Mouse (Mus musculus): ENCODE results near the gene Lpcat2b. TPM values are rescaled to one million over a fixed set of nuclear protein-coding genes. Genes with fewer than 3 reads are reported as not detected.

The Lpcat2b gene
- polyA plus RNA-seq, 1 experiment, result not detected

- H3K4me3 ChIP-seq (ENCODE audit: insufficient read depth, low read depth, low read length), result no peak overlapping the region
- WGBS, result 87% methylated on average over 1 of the region's 1 CpGs
- H3K27ac ChIP-seq (ENCODE audit: insufficient read depth, low read depth, low read length), result no peak overlapping the region
- no peaks in the 10 kb centered on the region for H3K4me1 ChIP-seq (ENCODE audit: control insufficient read depth, insufficient read depth, low read length)
- TF ChIP-seq CTCF (IDR thresholded peaks at IDR 0.05; ENCODE audit: insufficient read depth, low read depth, low read length) (no peak), POLR2A (IDR thresholded peaks at IDR 0.05; ENCODE audit: insufficient read depth, low read depth, low read length) (no peak)
These were observed 21.0 kb upstream of the Lpcat2b start for GRCm38 (mm10) chr5:107410305-107410704.

GRCm38 (mm10) chr5:107411326-107411725 is 20.0 kb upstream of the Lpcat2b start:
- Histone ChIP-seq H3K4me1 (ENCODE audit: control insufficient read depth, insufficient read depth, low read length) (no peaks in the 10 kb centered on the region), H3K27ac (ENCODE audit: insufficient read depth, low read depth, low read length) (no peak overlapping the region), H3K4me3 (ENCODE audit: insufficient read depth, low read depth, low read length) (no peak overlapping the region)
- TF ChIP-seq POLR2A (IDR thresholded peaks at IDR 0.05; ENCODE audit: insufficient read depth, low read depth, low read length), result no peak
- WGBS, result 35% methylated on average over 4 of the region's 4 CpGs

- Histone ChIP-seq H3K4me3 (ENCODE audit: insufficient read depth, low read depth, low read length) (no peak overlapping the region), H3K4me1 (ENCODE audit: control insufficient read depth, insufficient read depth, low read length) (no peaks in the 10 kb centered on the region), H3K27ac (ENCODE audit: insufficient read depth, low read depth, low read length) (no peak overlapping the region)
- TF ChIP-seq CTCF (IDR thresholded peaks at IDR 0.05; ENCODE audit: insufficient read depth, low read depth, low read length), result no peak
- no peak for TF ChIP-seq POLR2A (IDR thresholded peaks at IDR 0.05; ENCODE audit: insufficient read depth, low read depth, low read length)
- 91% methylated on average over 2 of the region's 2 CpGs for WGBS
These were observed 19.1 kb upstream of the Lpcat2b start for GRCm38 (mm10) chr5:107412285-107412684.

GRCm38 (mm10) chr5:107415098-107415497 is 16.3 kb upstream of the Lpcat2b start:
- TF ChIP-seq POLR2A (IDR thresholded peaks at IDR 0.05; ENCODE audit: insufficient read depth, low read depth, low read length) (no peak), CTCF (IDR thresholded peaks at IDR 0.05; ENCODE audit: insufficient read depth, low read depth, low read length) (no peak)
- Histone ChIP-seq H3K4me3 (ENCODE audit: insufficient read depth, low read depth, low read length) (no peak overlapping the region), H3K4me1 (ENCODE audit: control insufficient read depth, insufficient read depth, low read length) (no peaks in the 10 kb centered on the region), H3K27ac (ENCODE audit: insufficient read depth, low read depth, low read length) (no peak overlapping the region)
- 89% methylated on average over 2 of the region's 2 CpGs for WGBS

GRCm38 (mm10) chr5:107421676-107422075 is 9.7 kb upstream of the Lpcat2b start:
- TF ChIP-seq CTCF (IDR thresholded peaks at IDR 0.05; ENCODE audit: insufficient read depth, low read depth, low read length), result no peak
- no peak for TF ChIP-seq POLR2A (IDR thresholded peaks at IDR 0.05; ENCODE audit: insufficient read depth, low read depth, low read length)
- Histone ChIP-seq H3K4me3 (ENCODE audit: insufficient read depth, low read depth, low read length) (no peak overlapping the region), H3K4me1 (ENCODE audit: control insufficient read depth, insufficient read depth, low read length) (no peaks in the 10 kb centered on the region), H3K27ac (ENCODE audit: insufficient read depth, low read depth, low read length) (no peak overlapping the region)
- 31% methylated on average over 1 of the region's 1 CpGs for WGBS

- WGBS, result 81% methylated on average over 5 of the region's 5 CpGs
- TF ChIP-seq POLR2A (IDR thresholded peaks at IDR 0.05; ENCODE audit: insufficient read depth, low read depth, low read length) (no peak), CTCF (IDR thresholded peaks at IDR 0.05; ENCODE audit: insufficient read depth, low read depth, low read length) (no peak)
- Histone ChIP-seq H3K27ac (ENCODE audit: insufficient read depth, low read depth, low read length) (no peak overlapping the region), H3K4me1 (ENCODE audit: control insufficient read depth, insufficient read depth, low read length) (no peaks in the 10 kb centered on the region), H3K4me3 (ENCODE audit: insufficient read depth, low read depth, low read length) (no peak overlapping the region)
These were observed 2.7 kb downstream of the Lpcat2b start for GRCm38 (mm10) chr5:107434001-107434400.

- WGBS, result 86% methylated on average over 6 of the region's 6 CpGs
These were observed 4.8 kb downstream of the Lpcat2b start for GRCm38 (mm10) chr5:107436185-107436584.

GRCm38 (mm10) chr5:107436587-107437209 is 5.3 kb downstream of the Lpcat2b start:
- no peak overlapping the region for H3K27ac ChIP-seq (ENCODE audit: insufficient read depth, low read depth, low read length)
- H3K4me1 ChIP-seq (ENCODE audit: control insufficient read depth, insufficient read depth, low read length), result no peaks in the 10 kb centered on the region
- 88% methylated on average over 6 of the region's 6 CpGs for WGBS
- TF ChIP-seq POLR2A (IDR thresholded peaks at IDR 0.05; ENCODE audit: insufficient read depth, low read depth, low read length), result no peak
- no peak for TF ChIP-seq CTCF (IDR thresholded peaks at IDR 0.05; ENCODE audit: insufficient read depth, low read depth, low read length)
- no peak overlapping the region for H3K4me3 ChIP-seq (ENCODE audit: insufficient read depth, low read depth, low read length)

More at GRCm38 (mm10) chr5:107436185-107436584, 4.8 kb downstream of the Lpcat2b start:
- H3K27ac ChIP-seq (ENCODE audit: insufficient read depth, low read depth, low read length), result no peak overlapping the region
- no peak overlapping the region for H3K4me3 ChIP-seq (ENCODE audit: insufficient read depth, low read depth, low read length)
- no peaks in the 10 kb centered on the region for H3K4me1 ChIP-seq (ENCODE audit: control insufficient read depth, insufficient read depth, low read length)
- TF ChIP-seq CTCF (IDR thresholded peaks at IDR 0.05; ENCODE audit: insufficient read depth, low read depth, low read length), result no peak
- no peak for TF ChIP-seq POLR2A (IDR thresholded peaks at IDR 0.05; ENCODE audit: insufficient read depth, low read depth, low read length)

GRCm38 (mm10) chr5:107437464-107438281 is 6.3 kb downstream of the Lpcat2b start, which contains the start of gene Btbd8:
Gene Btbd8 (plus strand): TSS chr5:107437997.
- H3K4me3 ChIP-seq (ENCODE audit: insufficient read depth, low read depth, low read length), result peak within 1 kb of the TSS; percentile 95
- TF ChIP-seq CTCF (IDR thresholded peaks at IDR 0.05; ENCODE audit: insufficient read depth, low read depth, low read length) (0 out of 2 replicates have a peak, but pooled peaks have one; percentile 12), POLR2A (IDR thresholded peaks at IDR 0.05; ENCODE audit: insufficient read depth, low read depth, low read length) (peak; percentile 51; the same call in 1 of the 2 replicates)
- H3K27ac ChIP-seq (ENCODE audit: insufficient read depth, low read depth, low read length), result peak within 1 kb of the TSS; percentile 74
- under 1% methylated on average over 51 of the region's 51 CpGs for WGBS
- H3K4me1 ChIP-seq (ENCODE audit: control insufficient read depth, insufficient read depth, low read length), result peaks cover 2% of the 10 kb centered on the region; the same call in 1 of the 2 replicates

Measured in olfactory bulb, adult 2 months (tissue).